Mouse (Mus musculus) heart, postnatal 0 days (tissue): ENCODE results near the gene Il1rapl2. TPM values are rescaled to one million over a fixed set of nuclear protein-coding genes. Genes with fewer than 3 reads are reported as not detected.

ENCODE experiments used
- ATAC-seq: fragments of 200-750 bp; cut with Nextera tagmentation; 2 replicates; pipeline ENCODE4 v1.8.0; 2017; ENCODE audit warnings: low read depth, moderate number of reproducible peaks, moderate library complexity; ENCODE audit not compliant: insufficient read depth
- DNase-seq: peaks from one replicate; pipeline ENCODE4 v3.0.0-alpha.2; 2016; ENCODE audit warnings: low spot score
- H3K27ac ChIP-seq: fragments of 300-500 bp; sonication (generic); 2 replicates; pipeline ENCODE4 v1.5.1; 2014; ENCODE audit warnings: low read depth, mild to moderate bottlenecking
- H3K27me3 ChIP-seq: fragments of 300-500 bp; sonication (generic); 2 replicates; pipeline ENCODE4 v1.6.1; 2014; ENCODE audit warnings: low read length, mixed read lengths; ENCODE audit not compliant: control insufficient read depth, insufficient read depth
- H3K36me3 ChIP-seq: fragments of 300-500 bp; sonication (generic); replicated peaks from 2 replicates; pipeline ENCODE4 v1.6.1; 2014; ENCODE audit warnings: low read length, mixed read lengths; ENCODE audit not compliant: control insufficient read depth, insufficient read depth
- H3K4me1 ChIP-seq: fragments of 300-500 bp; sonication (generic); 2 replicates; pipeline ENCODE4 v1.6.1; 2014; ENCODE audit warnings: antibody characterized with exemption; ENCODE audit not compliant: control insufficient read depth, insufficient read depth
- H3K4me2 ChIP-seq: fragments of 300-500 bp; sonication (generic); 2 replicates; pipeline ENCODE4 v1.6.1; 2014; ENCODE audit warnings: low read depth, mild to moderate bottlenecking, low read length, moderate library complexity
- H3K4me3 ChIP-seq: fragments of 300-500 bp; sonication (generic); 2 replicates; pipeline ENCODE4 v1.5.1; 2014; ENCODE audit warnings: low read depth, low read length
- H3K9ac ChIP-seq: fragments of 300-500 bp; sonication (generic); replicated peaks from 2 replicates; pipeline ENCODE4 v1.6.1; 2014; ENCODE audit warnings: low read depth, low read length, mixed read lengths
- H3K9me3 ChIP-seq: fragments of 300-500 bp; sonication (generic); replicated peaks from 2 replicates; pipeline ENCODE4 v1.6.1; 2016; ENCODE audit warnings: low read length; ENCODE audit not compliant: control insufficient read depth
- CTCF ChIP-seq: IDR thresholded peaks from 2 replicates; pipeline ENCODE4 v1.5.1; 2016; ENCODE audit warnings: antibody characterized with exemption, control low read depth, low read depth
- EP300 ChIP-seq: IDR thresholded peaks from 2 replicates; pipeline ENCODE4 v1.6.1; 2016; ENCODE audit warnings: antibody characterized with exemption, low read depth
- WGBS: fragments of 180-500 bp; shearing (Covaris S2); extraction: QIAGEN DNeasy Blood & Tissue Kit; methylation state at CpG from one replicate; pipeline ENCODE4 v1.1.7; 2014; 5-methylcytosine and 5-hydroxymethylcytosine counted together
- polyA plus RNA-seq: library from polyadenylated mRNA; unstranded; fragments of >200 nt; fragmentation: Nextera tagmentation; extraction: Ambion mirVana; gene quantifications from 2 replicates; pipeline ENCODE4 v1.2.1, GENCODE M21; 2015
- total RNA-seq: library from RNA; depleted of rRNA; stranded (reverse); fragments of >200 nt; gene quantifications from 2 replicates; pipeline ENCODE4 v1.2.3, GENCODE M21; 2014; ENCODE audit warnings: low replicate concordance

Gene Il1rapl2
- total and polyA plus RNA-seq, 2 experiments from 2014 or later, result 0.07 TPM; not detected in 1

DNA sequence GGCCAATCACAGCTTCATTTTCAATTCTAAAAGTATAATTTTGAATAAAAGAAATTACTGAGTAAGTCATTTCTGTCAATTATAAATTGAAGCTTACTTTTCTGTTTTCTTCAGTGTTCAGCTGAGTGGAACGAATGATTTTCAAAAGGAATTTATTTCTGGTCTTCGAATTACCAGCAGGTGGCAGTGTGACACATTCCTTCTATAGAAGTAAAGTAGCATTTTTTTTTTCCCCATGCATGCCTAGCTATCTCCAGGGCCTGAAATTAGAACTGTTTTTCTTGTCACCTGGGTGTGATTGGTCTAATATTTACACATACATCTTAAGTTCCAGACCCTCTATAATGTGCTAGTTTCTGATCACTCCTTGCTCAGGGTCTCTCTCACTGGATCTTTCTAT lies 96.6 kb downstream of the Il1rapl2 start:
- no peak overlapping the region for H3K4me3 ChIP-seq
- TF ChIP-seq CTCF (peak; percentile 41), EP300 (no peak)
- no peak overlapping the region for H3K9ac ChIP-seq
- H3K4me1 ChIP-seq, result no peaks in the 10 kb centered on the region
- no peak overlapping the region for H3K27ac ChIP-seq
- H3K9me3 ChIP-seq, result no peaks in the 10 kb centered on the region
- ATAC-seq (no peak), DNase-seq (peak; percentile 11)
- H3K36me3 ChIP-seq, result no peaks in the 10 kb centered on the region
- H3K4me2 ChIP-seq, result no peak overlapping the region
- WGBS, result 19% methylated on average over 2 of the region's 2 CpGs
- H3K27me3 ChIP-seq, result no peaks in the 10 kb centered on the region

DNA sequence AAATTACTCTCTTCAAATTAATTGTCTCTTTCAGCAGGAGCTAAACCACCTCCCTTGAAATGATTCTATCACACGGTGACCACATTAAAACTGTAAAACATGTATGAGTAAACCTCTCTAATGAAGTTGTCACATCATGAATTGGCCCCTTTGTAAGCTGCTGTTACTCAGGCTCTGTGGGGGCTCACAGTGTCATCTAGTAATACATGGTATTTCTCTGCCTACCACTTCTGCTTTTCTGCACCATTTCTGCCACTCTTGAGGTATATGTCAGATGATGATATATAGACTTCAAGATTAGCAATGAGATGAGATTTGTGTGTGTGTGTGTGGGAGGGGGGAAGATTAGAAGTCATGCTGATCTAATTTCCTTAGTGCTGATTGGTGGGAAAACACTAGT lies 117.6 kb downstream of the Il1rapl2 start:
- Histone ChIP-seq H3K4me3 (no peak overlapping the region), H3K9me3 (no peaks in the 10 kb centered on the region), H3K9ac (no peak overlapping the region), H3K4me2 (no peak overlapping the region), H3K4me1 (no peaks in the 10 kb centered on the region), H3K36me3 (no peaks in the 10 kb centered on the region), H3K27ac (no peak overlapping the region), H3K27me3 (no peaks in the 10 kb centered on the region)
- WGBS, result 63% methylated on average over 1 of the region's 1 CpGs
- DNase-seq, result no peak
- TF ChIP-seq EP300 (no peak), CTCF (no peak)
- ATAC-seq, result no peak

DNA sequence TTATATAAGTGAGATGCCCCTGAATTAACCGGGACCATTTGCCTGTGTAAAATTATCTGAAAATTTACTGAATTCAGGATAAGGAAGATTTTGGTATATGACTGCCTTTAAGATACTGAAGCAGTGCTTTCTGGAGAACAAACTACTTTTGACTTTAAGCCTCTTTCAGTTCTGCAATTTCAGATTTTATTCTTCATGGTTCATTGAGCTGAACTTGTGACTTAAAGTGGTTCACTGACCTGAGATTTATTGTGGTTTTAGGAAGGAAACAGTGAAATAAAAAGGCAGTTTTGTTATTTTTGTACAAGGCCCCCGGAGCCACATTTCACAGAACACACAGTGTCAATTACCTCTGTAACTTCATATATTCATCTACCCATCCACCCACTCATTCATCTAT lies 129.6 kb downstream of the Il1rapl2 start:
- Histone ChIP-seq H3K9me3 (no peaks in the 10 kb centered on the region), H3K4me1 (no peaks in the 10 kb centered on the region), H3K4me2 (no peak overlapping the region), H3K27me3 (no peaks in the 10 kb centered on the region), H3K9ac (no peak overlapping the region), H3K27ac (no peak overlapping the region), H3K4me3 (no peak overlapping the region), H3K36me3 (no peaks in the 10 kb centered on the region)
- ATAC-seq, result no peak
- TF ChIP-seq CTCF (no peak), EP300 (no peak)
- WGBS, result 68% methylated on average over 2 of the region's 2 CpGs
- DNase-seq, result no peak

DNA sequence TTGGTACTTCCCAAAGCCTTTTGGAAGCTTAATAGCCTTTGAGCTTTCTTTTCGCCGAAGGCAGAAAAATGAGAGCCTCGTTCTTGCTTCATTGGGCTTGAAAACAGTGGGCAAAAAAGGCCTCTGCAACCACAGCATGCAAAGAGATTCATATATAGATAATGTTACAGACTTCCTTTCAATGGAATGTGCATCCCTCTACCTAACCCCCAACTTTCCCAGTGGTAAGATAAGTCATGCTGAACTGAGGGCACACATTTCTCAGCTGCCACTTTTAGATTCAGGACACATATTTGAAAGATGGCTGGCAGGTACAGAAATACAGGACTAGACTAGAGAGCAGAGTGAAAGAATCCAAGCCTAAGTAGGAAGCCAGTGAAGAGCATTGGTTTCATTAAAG lies 185.1 kb downstream of the Il1rapl2 start:
- H3K9me3 ChIP-seq, result no peaks in the 10 kb centered on the region
- H3K4me1 ChIP-seq, result no peaks in the 10 kb centered on the region
- H3K4me2 ChIP-seq, result no peak overlapping the region
- ATAC-seq, result no peak
- H3K36me3 ChIP-seq, result no peaks in the 10 kb centered on the region
- DNase-seq, result no peak
- H3K4me3 ChIP-seq, result no peak overlapping the region
- TF ChIP-seq CTCF, result no peak
- no peak for TF ChIP-seq EP300
- 66% methylated on average over 3 of the region's 3 CpGs for WGBS
- no peaks in the 10 kb centered on the region for H3K27me3 ChIP-seq
- no peak overlapping the region for H3K27ac ChIP-seq
- H3K9ac ChIP-seq, result no peak overlapping the region

DNA sequence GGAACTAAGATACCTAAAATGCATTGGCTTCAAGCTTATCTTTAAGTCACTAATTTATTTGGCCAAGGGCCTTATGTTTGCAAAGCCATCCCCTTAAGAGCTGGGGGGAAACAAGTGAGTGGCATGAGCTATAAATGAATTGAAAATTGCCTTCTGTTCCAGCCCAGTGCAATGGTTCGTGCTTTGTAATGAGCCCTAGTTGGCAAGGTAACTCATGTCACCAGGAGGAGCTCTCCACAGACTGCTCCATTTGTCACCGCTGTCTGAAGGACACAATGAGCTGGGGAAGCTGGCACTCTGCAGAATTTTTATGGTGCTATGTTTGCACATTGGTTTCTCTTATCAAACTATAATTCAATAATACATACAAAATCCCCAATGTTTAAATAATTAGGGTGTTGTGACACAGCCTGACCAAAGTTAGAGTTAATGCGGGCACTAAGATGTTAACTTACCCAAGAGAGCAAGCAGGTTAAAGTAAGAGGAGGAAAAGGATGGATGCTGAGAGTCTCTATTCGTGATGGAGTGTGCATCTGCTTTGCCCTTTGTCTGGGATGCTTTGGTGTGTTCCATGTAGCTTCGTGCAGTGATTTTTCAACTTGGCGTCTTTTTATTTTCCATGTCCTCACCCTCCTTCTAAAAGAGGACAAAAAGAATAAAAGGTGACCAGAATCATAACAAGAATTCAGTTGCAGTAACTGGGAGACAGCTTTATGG lies 235.2 kb downstream of the Il1rapl2 start:
- 66% methylated on average over 6 of the region's 6 CpGs for WGBS
- no peaks in the 10 kb centered on the region for H3K36me3 ChIP-seq
- H3K4me2 ChIP-seq, result no peak overlapping the region
- no peak overlapping the region for H3K4me3 ChIP-seq
- ATAC-seq, result no peak
- H3K9ac ChIP-seq, result no peak overlapping the region
- no peak for DNase-seq
- TF ChIP-seq CTCF, result no peak
- no peak for TF ChIP-seq EP300
- no peaks in the 10 kb centered on the region for H3K27me3 ChIP-seq
- H3K9me3 ChIP-seq, result no peaks in the 10 kb centered on the region
- no peak overlapping the region for H3K27ac ChIP-seq
- no peaks in the 10 kb centered on the region for H3K4me1 ChIP-seq
